Mouse (Mus musculus) kidney, postnatal 10 days (tissue): Measurements from ENCODE around the gene Tspan32.
A peak's percentile ranks its signal among the peaks of the same experiment; 100 is the strongest.

Experiments used
- DNase-seq: peaks from one replicate; pipeline ENCODE4 v3.0.0; 2021; ENCODE audit warnings: mixed read lengths

The Tspan32 gene

GRCm38 (mm10) chr7:143055001-143055400, 50.2 kb downstream of the Tspan32 start:
- peak; percentile 40 for DNase-seq

GRCm38 (mm10) chr7:143055499-143056186, 50.8 kb downstream of the Tspan32 start:
- no peak for DNase-seq

DNA sequence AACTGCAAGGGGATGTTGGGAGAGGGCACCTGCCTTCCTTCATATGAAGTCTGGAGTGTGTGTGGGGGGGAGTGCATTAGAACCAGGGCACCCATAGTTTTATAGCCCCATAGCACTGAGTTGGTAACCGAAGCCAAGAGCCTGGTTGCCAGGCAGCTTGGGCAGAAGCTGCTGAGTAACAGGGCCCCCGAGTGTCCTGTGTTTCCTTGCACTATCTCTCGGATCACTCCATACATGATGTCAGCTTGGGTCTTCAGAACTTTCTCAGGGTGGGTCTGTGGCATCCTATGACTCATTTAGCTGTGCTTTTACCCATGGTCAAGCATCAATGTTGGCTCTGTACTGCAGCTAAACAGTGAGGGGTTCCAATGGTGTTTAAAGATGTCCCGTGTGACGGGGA, 52.2 kb downstream of the Tspan32 start:
- no peak for DNase-seq

- no peak for DNase-seq
Measured at GRCm38 (mm10) chr7:143057667-143058220, 52.9 kb downstream of the Tspan32 start.

DNA sequence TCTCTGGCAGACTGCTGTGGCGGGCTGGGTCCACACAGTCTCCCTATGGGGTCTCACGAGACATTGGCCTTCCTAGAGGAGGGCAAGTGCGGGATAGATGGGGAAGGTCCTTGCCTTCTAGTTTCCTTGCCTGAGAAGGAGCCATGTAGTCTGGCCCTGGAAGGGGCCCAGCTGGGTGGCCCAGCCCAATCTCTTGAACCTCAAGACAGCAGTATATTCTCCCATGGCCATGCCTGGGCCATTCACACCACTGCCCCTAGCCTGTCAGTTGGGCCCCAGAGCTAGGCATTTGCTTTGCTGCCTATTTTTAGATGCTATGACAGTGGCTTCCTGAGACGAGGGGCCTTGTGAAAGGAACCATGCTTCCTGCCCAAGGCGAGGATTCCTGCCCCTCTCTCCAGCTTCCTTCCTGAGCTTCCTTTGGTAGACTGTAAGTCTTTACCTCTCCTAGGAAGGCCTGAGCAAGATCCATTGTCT, 53.4 kb downstream of the Tspan32 start:
- peak; percentile 66 for DNase-seq

DNA sequence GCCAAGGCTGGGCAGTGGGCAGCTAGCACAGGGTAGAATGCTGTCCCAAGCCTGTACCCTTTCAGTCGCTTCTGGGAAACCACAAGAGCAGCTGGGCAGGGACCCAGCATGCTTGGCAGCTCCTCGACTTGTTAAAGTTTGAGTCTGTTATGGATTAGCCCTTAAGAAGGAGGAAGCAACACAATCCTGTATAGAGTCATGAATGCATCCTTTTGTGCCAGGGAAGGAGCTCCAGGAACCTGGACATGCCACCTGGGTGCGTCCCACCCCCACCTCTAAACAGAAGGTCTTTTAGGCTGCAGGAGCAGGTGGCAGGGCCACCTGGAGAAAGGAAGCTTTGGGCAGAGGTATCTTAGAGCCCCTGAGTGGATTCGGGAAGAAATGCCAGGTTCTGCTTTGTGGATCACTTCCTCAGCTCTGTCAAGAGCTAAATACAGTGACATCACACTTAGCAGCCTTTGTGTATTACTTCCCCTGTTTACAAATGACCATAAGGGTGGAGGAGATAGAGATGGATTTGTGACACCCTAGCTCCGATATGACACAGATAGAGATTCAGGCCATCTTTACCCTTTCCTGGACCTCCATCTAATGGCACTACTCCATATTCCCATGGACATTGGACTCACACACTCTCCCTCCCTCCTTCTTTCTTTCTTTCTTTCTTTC, 54.5 kb downstream of the Tspan32 start:
- no peak for DNase-seq

- DNase-seq = no peak
Measured at GRCm38 (mm10) chr7:143062704-143063103, 57.9 kb downstream of the Tspan32 start.

- DNase-seq = no peak
Measured at GRCm38 (mm10) chr7:143064226-143064625, 59.4 kb downstream of the Tspan32 start.

DNA sequence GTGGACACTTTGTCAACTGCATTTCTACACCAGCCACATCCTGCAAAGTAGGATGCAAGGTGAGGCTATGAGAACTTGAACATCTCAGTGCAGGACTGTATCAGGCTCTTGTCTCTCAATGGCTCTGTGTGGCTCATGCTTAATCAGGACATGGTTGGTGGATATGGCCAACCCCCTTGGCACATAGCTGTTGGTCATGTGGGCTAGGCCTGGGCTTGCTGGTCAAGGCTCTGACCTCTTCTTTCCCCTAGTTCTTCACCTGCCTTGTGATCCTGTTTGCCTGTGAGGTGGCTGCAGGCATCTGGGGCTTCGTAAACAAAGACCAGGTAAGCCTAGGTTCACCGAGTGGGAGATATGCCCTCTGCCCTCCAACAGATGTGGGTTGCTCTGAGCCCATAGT, 60.8 kb downstream of the Tspan32 start:
- no peak for DNase-seq

- DNase-seq = no peak
Measured at GRCm38 (mm10) chr7:143067469-143067868, 62.6 kb downstream of the Tspan32 start.

GRCm38 (mm10) chr7:143067897-143068296, 63.1 kb downstream of the Tspan32 start:
- no peak for DNase-seq

DNA sequence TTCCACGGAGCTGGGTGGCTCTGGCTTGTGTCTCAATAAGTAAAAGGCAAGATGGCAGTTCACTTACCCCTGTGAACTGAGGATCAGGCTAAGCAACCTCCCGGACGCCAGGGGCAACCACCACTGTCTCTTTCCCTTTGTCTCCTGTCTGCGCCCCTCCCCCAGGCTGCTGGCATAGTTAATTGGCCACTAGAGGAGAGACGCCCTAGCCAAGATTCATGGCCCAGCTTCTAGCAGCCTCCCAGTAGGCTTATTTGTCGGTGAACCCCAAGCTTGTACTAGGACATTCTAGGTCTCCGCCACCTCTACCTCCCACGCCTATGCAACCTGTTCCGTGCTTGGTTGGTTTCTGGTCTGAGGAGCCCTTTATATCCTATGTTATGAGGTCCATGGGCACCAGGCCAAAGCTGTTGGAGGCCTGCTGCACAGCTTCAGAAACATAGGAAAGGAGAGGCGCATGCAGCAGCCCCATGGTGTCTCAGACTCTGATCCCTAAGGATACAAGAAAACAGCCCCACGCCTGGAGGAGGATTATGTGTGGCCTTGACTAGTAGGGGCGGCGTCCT, 63.6 kb downstream of the Tspan32 start:
- DNase-seq = peak; percentile 80

GRCm38 (mm10) chr7:143068882-143069591, 64.2 kb downstream of the Tspan32 start, which contains the start of gene Tssc4:
Gene Tssc4 (plus strand): TSS chr7:143069249.
- peak; percentile 98 for DNase-seq
